Mouse (Mus musculus): ENCODE data around the gene Hmcn2. TPM values are rescaled to one million over a fixed set of nuclear protein-coding genes. Genes with fewer than 3 reads are reported as not detected.

Gene Hmcn2
- polyA plus RNA-seq, 1 experiment from 2014 or later = not detected

- Histone ChIP-seq H3K27me3 (ENCODE audit: control insufficient read depth, insufficient read depth, low read length) (peaks cover 76% of the 10 kb centered on the region), H3K36me3 (ENCODE audit: control insufficient read depth, insufficient read depth, low read length) (no peaks in the 10 kb centered on the region), H3K9me3 (ENCODE audit: control insufficient read depth, low read length) (no peaks in the 10 kb centered on the region), H3K27ac (ENCODE audit: low read depth, low read length) (no peak overlapping the region), H3K9ac (ENCODE audit: low read depth, low read length) (no peak overlapping the region), H3K4me3 (ENCODE audit: low read depth, low read length) (no peak overlapping the region), H3K4me1 (replicated peaks; ENCODE audit: control insufficient read depth, insufficient read depth, low read length) (peaks cover 14% of the 10 kb centered on the region), H3K4me2 (replicated peaks; ENCODE audit: low read depth, low read length) (no peak overlapping the region)
- ATAC-seq (ENCODE audit: low FRiP score) (no peak), DNase-seq (ENCODE audit: low spot score) (no peak)
- 48% methylated on average over 15 of the region's 15 CpGs for WGBS
Measured at GRCm38 (mm10) chr2:31502616-31503522, 188.7 kb downstream of the Hmcn2 start.

GRCm38 (mm10) chr2:31505472-31505871, 191.3 kb downstream of the Hmcn2 start:
- H3K4me3 ChIP-seq (ENCODE audit: low read depth, low read length) = no peak overlapping the region
- peaks cover 78% of the 10 kb centered on the region for H3K27me3 ChIP-seq (ENCODE audit: control insufficient read depth, insufficient read depth, low read length)
- H3K36me3 ChIP-seq (ENCODE audit: control insufficient read depth, insufficient read depth, low read length) = no peaks in the 10 kb centered on the region
- no peaks in the 10 kb centered on the region for H3K9me3 ChIP-seq (ENCODE audit: control insufficient read depth, low read length)
- no peaks in the 10 kb centered on the region for H3K4me1 ChIP-seq (replicated peaks; ENCODE audit: control insufficient read depth, insufficient read depth, low read length)
- 52% methylated on average over 11 of the region's 11 CpGs for WGBS
- DNase-seq (ENCODE audit: low spot score) (no peak), ATAC-seq (ENCODE audit: low FRiP score) (no peak)
- H3K27ac ChIP-seq (ENCODE audit: low read depth, low read length) = no peak overlapping the region
- H3K4me2 ChIP-seq (replicated peaks; ENCODE audit: low read depth, low read length) = no peak overlapping the region
- no peak overlapping the region for H3K9ac ChIP-seq (ENCODE audit: low read depth, low read length)

GRCm38 (mm10) chr2:31508851-31509250, 194.6 kb downstream of the Hmcn2 start:
- Histone ChIP-seq H3K36me3 (ENCODE audit: control insufficient read depth, insufficient read depth, low read length) (no peaks in the 10 kb centered on the region), H3K9ac (ENCODE audit: low read depth, low read length) (no peak overlapping the region), H3K9me3 (ENCODE audit: control insufficient read depth, low read length) (no peaks in the 10 kb centered on the region), H3K27ac (ENCODE audit: low read depth, low read length) (no peak overlapping the region), H3K27me3 (ENCODE audit: control insufficient read depth, insufficient read depth, low read length) (peaks cover 67% of the 10 kb centered on the region), H3K4me1 (replicated peaks; ENCODE audit: control insufficient read depth, insufficient read depth, low read length) (no peaks in the 10 kb centered on the region), H3K4me2 (replicated peaks; ENCODE audit: low read depth, low read length) (no peak overlapping the region), H3K4me3 (ENCODE audit: low read depth, low read length) (no peak overlapping the region)
- WGBS = 92% methylated on average over 6 of the region's 6 CpGs
- DNase-seq (ENCODE audit: low spot score) (no peak), ATAC-seq (ENCODE audit: low FRiP score) (no peak)

Other genes with a start within 250 kb of the Hmcn2 start
- 13.7 and 14.4 TPM in 2 replicates for gene Fnbp1, start 172.4 kb upstream of the Hmcn2 start, polyA plus RNA-seq (2014; fragmentation: Nextera tagmentation; extraction: Ambion mirVana)
- 25.9 and 35.8 TPM in 2 replicates for gene Gpr107, start 162.1 kb upstream of the Hmcn2 start, polyA plus RNA-seq (2014; fragmentation: Nextera tagmentation; extraction: Ambion mirVana)
- gene Ncs1, start 68.6 kb upstream of the Hmcn2 start, polyA plus RNA-seq (2014; fragmentation: Nextera tagmentation; extraction: Ambion mirVana) = 70.5 and 76.5 TPM in 2 replicates
- 10.3 and 11.0 TPM in 2 replicates for gene Ass1, start 155.8 kb downstream of the Hmcn2 start, polyA plus RNA-seq (2014; fragmentation: Nextera tagmentation; extraction: Ambion mirVana)

All from hindbrain, embryonic 11.5 days (tissue).